8 mouse cellular contexts compared by ENCODE assay signal in genomic region chr11:100969189-100969743, GRCm38 (mm10). TPM values are rescaled to one million over a fixed set of nuclear protein-coding genes. Genes with fewer than 3 reads are reported as not detected.
DNase-seq lines count a peak whose midpoint lies in the region; ATAC-seq lines count a peak whose summit lies in the region.

No protein-coding gene starts in this region.

- H3K4me2 ChIP-seq in embryonic facial prominence, embryonic 14.5 days (ENCODE audit: low read depth, low read length): peak overlapping the region; percentile 83
- peak overlapping the region; percentile 51 for H3K4me2 ChIP-seq in hindbrain, embryonic 12.5 days (replicated peaks)
- H3K4me2 ChIP-seq in lung, embryonic 16.5 days (ENCODE audit: low read depth, low read length): peak overlapping the region; percentile 76

- H3K4me1 ChIP-seq in embryonic facial prominence, embryonic 14.5 days (ENCODE audit: control insufficient read depth, insufficient read depth, low read length): peaks cover 11% of the 10 kb centered on the region; the same call in 1 of the 2 replicates
- peaks cover 17% of the 10 kb centered on the region for H3K4me1 ChIP-seq in hindbrain, embryonic 12.5 days
- peaks cover 33% of the 10 kb centered on the region for H3K4me1 ChIP-seq in lung, embryonic 16.5 days (replicated peaks; ENCODE audit: control insufficient read depth, insufficient read depth, low read length)

- no peaks in the 10 kb centered on the region for H3K9me3 ChIP-seq in embryonic facial prominence, embryonic 14.5 days (ENCODE audit: control insufficient read depth, low read length)
- no peaks in the 10 kb centered on the region for H3K9me3 ChIP-seq in hindbrain, embryonic 12.5 days (replicated peaks)
- H3K9me3 ChIP-seq in lung, embryonic 16.5 days (ENCODE audit: control insufficient read depth, low read length): no peaks in the 10 kb centered on the region

- peak; percentile 40 for DNase-seq in ovary, postnatal 36 days (ENCODE audit: low spot score)
- no peak for DNase-seq in ovary, postnatal 14 days (ENCODE audit: low spot score)
- DNase-seq in embryonic facial prominence, embryonic 14.5 days (ENCODE audit: low spot score): no peak
- DNase-seq in testis, postnatal 10 days (ENCODE audit: low spot score): peak; percentile 74
- no peak for DNase-seq in spleen, adult 12 weeks (ENCODE audit: low spot score)

- H3K4me3 ChIP-seq in embryonic facial prominence, embryonic 14.5 days (ENCODE audit: low read depth, low read length): peak overlapping the region; percentile 61
- H3K4me3 ChIP-seq in hindbrain, embryonic 12.5 days: peak overlapping the region; percentile 38
- peak overlapping the region; percentile 70 for H3K4me3 ChIP-seq in lung, embryonic 16.5 days (ENCODE audit: low read length)

- WGBS in embryonic facial prominence, embryonic 14.5 days: 4% methylated on average over 21 of the region's 35 CpGs
- WGBS in hindbrain, embryonic 12.5 days: 9% methylated on average over 35 of the region's 35 CpGs
- 3% methylated on average over 35 of the region's 35 CpGs for WGBS in lung, embryonic 16.5 days

- H3K9ac ChIP-seq in embryonic facial prominence, embryonic 14.5 days (ENCODE audit: low read depth, low read length): peak overlapping the region; percentile 83
- peak overlapping the region; percentile 45; the same call in 1 of the 2 replicates for H3K9ac ChIP-seq in hindbrain, embryonic 12.5 days
- H3K9ac ChIP-seq in lung, embryonic 16.5 days (ENCODE audit: low read length): peak overlapping the region; percentile 84

- H3K27me3 ChIP-seq in embryonic facial prominence, embryonic 14.5 days (replicated peaks; ENCODE audit: control insufficient read depth, insufficient read depth, low read length): peaks cover 23% of the 10 kb centered on the region
- H3K27me3 ChIP-seq in hindbrain, embryonic 12.5 days: peaks cover 95% of the 10 kb centered on the region
- H3K27me3 ChIP-seq in lung, embryonic 16.5 days (ENCODE audit: control insufficient read depth, insufficient read depth, low read depth, low read length): no peaks in the 10 kb centered on the region

- ATAC-seq in embryonic facial prominence, embryonic 14.5 days (ENCODE audit: low read depth): no peak
- no peak for ATAC-seq in hindbrain, embryonic 12.5 days (ENCODE audit: low FRiP score)
- ATAC-seq in lung, embryonic 16.5 days (ENCODE audit: low read depth): no peak; the same call in 1 of the 2 replicates
- no peak for ATAC-seq in inflammation-experienced regulatory T-cells, adult 6 months

- H3K36me3 ChIP-seq in embryonic facial prominence, embryonic 14.5 days (ENCODE audit: control insufficient read depth, insufficient read depth, low read length): no peaks in the 10 kb centered on the region
- H3K36me3 ChIP-seq in hindbrain, embryonic 12.5 days: no peaks in the 10 kb centered on the region
- H3K36me3 ChIP-seq in lung, embryonic 16.5 days (ENCODE audit: control insufficient read depth, insufficient read depth, low read length): peaks cover 3% of the 10 kb centered on the region

- H3K27ac ChIP-seq in embryonic facial prominence, embryonic 14.5 days (replicated peaks; ENCODE audit: low read depth, low read length): peak overlapping the region; percentile 89
- H3K27ac ChIP-seq in hindbrain, embryonic 12.5 days: no peak overlapping the region
- peak overlapping the region; percentile 92 for H3K27ac ChIP-seq in lung, embryonic 16.5 days (ENCODE audit: low read length)

RNA-seq across cellular contexts. Expression of gene Cavin1, which starts 1.4 kb away (rescaled TPM):
- polyA plus RNA-seq in embryonic facial prominence, embryonic 14.5 days (2014; fragmentation: Nextera tagmentation; extraction: Ambion mirVana): 145 and 160 TPM in 2 replicates
- polyA plus RNA-seq in hindbrain, embryonic 12.5 days (2016; fragmentation: Nextera tagmentation; extraction: Ambion mirVana): 51.4 and 63.2 TPM in 2 replicates
- polyA plus RNA-seq in lung, embryonic 16.5 days (2015; fragmentation: Nextera tagmentation; extraction: Ambion mirVana): 461 and 464 TPM in 2 replicates
- under 1 TPM in 2 of 3 experiments, not detected in 1; 0.09 to 0.26 TPM for polyA plus RNA-seq in inflammation-experienced regulatory T-cells, adult 6 months (2017; shearing (Covaris generic))

RNA-seq across cellular contexts. Expression of gene Stat3, which starts 29.9 kb away (rescaled TPM):
- 71.4 and 82.9 TPM in 2 replicates for polyA plus RNA-seq in embryonic facial prominence, embryonic 14.5 days (2014; fragmentation: Nextera tagmentation; extraction: Ambion mirVana)
- polyA plus RNA-seq in hindbrain, embryonic 12.5 days (2016; fragmentation: Nextera tagmentation; extraction: Ambion mirVana): 41.4 and 47.4 TPM in 2 replicates
- polyA plus RNA-seq in lung, embryonic 16.5 days (2015; fragmentation: Nextera tagmentation; extraction: Ambion mirVana): 58.5 and 63.7 TPM in 2 replicates
- 100 to 1,000 TPM in 1 of 3 experiments, 10 to 100 TPM in 2; 79.3 to 111 (median 99.2) TPM for polyA plus RNA-seq in inflammation-experienced regulatory T-cells, adult 6 months (2017; shearing (Covaris generic))

RNA-seq across cellular contexts. Expression of gene Atp6v0a1, which starts 40.0 kb away (rescaled TPM):
- 35.0 and 37.9 TPM in 2 replicates for polyA plus RNA-seq in embryonic facial prominence, embryonic 14.5 days (2014; fragmentation: Nextera tagmentation; extraction: Ambion mirVana)
- 70.2 and 74.1 TPM in 2 replicates for polyA plus RNA-seq in hindbrain, embryonic 12.5 days (2016; fragmentation: Nextera tagmentation; extraction: Ambion mirVana)
- polyA plus RNA-seq in lung, embryonic 16.5 days (2015; fragmentation: Nextera tagmentation; extraction: Ambion mirVana): 36.7 and 36.9 TPM in 2 replicates
- polyA plus RNA-seq in inflammation-experienced regulatory T-cells, adult 6 months (2017; shearing (Covaris generic)): 1 to 10 TPM; 1.3 to 7.7 (median 6.8) TPM

Comparison
In these comparisons a context has a peak if more than half of its experiments do, and no peak if none do; other contexts are left out.
1. DNase-seq: peak in ovary, postnatal 36 days (single experiment) and testis, postnatal 10 days (single experiment); none in ovary, postnatal 14 days (single experiment), embryonic facial prominence, embryonic 14.5 days (single experiment) and spleen, adult 12 weeks (single experiment).
2. RNA of gene Cavin1, which starts 1.4 kb away (polyA plus RNA-seq): 461 to 464 TPM in lung, embryonic 16.5 days, 145 to 160 TPM in embryonic facial prominence, embryonic 14.5 days and 51.4 to 63.2 TPM in hindbrain, embryonic 12.5 days; 0.09 to 0.26 TPM in inflammation-experienced regulatory T-cells, adult 6 months; every median in the first group is over 10 times any median in the second.
3. Peak in every context shown above with its lines, with median percentiles within 50 percentile points of each other: H3K4me2 ChIP-seq, H3K4me3 ChIP-seq and H3K9ac ChIP-seq.